Mouse (Mus musculus) MEL-GATA-1-ER (cell line): ENCODE data around the gene Dpt.
"Not testable (repeated sequence)": the region's sequence is repeated elsewhere in the genome, so short reads cannot be mapped to it uniquely, and the experiment has no call there.

Experiments used
- DNase-seq: peaks from one replicate; pipeline ENCODE4 v3.0.0-alpha.2; 2012; ENCODE audit warnings: low read depth; ENCODE audit errors: extremely low read depth

Gene Dpt

GRCm38 (mm10) chr1:164796471-164796870 is at the start of gene Dpt:
TSS of gene Dpt (plus strand) at chr1:164796644.
- no peak for DNase-seq

- DNase-seq, result no peak
These were observed 42.7 kb upstream of the Dpt start for GRCm38 (mm10) chr1:164753736-164754135.

GRCm38 (mm10) chr1:164755671-164756070 is 40.8 kb upstream of the Dpt start:
- no peak for DNase-seq

- no peak for DNase-seq
These were observed 39.5 kb upstream of the Dpt start for GRCm38 (mm10) chr1:164756951-164757350.

- no peak for DNase-seq
These were observed 38.0 kb upstream of the Dpt start for GRCm38 (mm10) chr1:164758401-164758800.

- no peak for DNase-seq
These were observed 34.2 kb upstream of the Dpt start for GRCm38 (mm10) chr1:164762276-164762675.

GRCm38 (mm10) chr1:164766646-164767045 is 29.8 kb upstream of the Dpt start:
- no peak for DNase-seq

- DNase-seq, result no peak
These were observed 25.8 kb upstream of the Dpt start for GRCm38 (mm10) chr1:164770611-164771010.

- no peak for DNase-seq
These were observed 15.5 kb upstream of the Dpt start for GRCm38 (mm10) chr1:164780851-164781510.

GRCm38 (mm10) chr1:164786165-164786564 is 10.3 kb upstream of the Dpt start:
- no peak for DNase-seq

GRCm38 (mm10) chr1:164787771-164788170 is 8.7 kb upstream of the Dpt start:
- no peak for DNase-seq

- no peak for DNase-seq
These were observed 8.2 kb upstream of the Dpt start for GRCm38 (mm10) chr1:164788292-164788691.

GRCm38 (mm10) chr1:164790296-164790695 is 6.1 kb upstream of the Dpt start:
- DNase-seq, result not testable (repeated sequence)

GRCm38 (mm10) chr1:164793049-164793448 is 3.4 kb upstream of the Dpt start:
- no peak for DNase-seq

- no peak for DNase-seq
These were observed 1.4 kb downstream of the Dpt start for GRCm38 (mm10) chr1:164797746-164798285.

- no peak for DNase-seq
These were observed 2.1 kb downstream of the Dpt start for GRCm38 (mm10) chr1:164798471-164798922.

- DNase-seq, result no peak
These were observed 2.7 kb downstream of the Dpt start for GRCm38 (mm10) chr1:164799161-164799560.

- no peak for DNase-seq
These were observed 7.8 kb downstream of the Dpt start for GRCm38 (mm10) chr1:164804277-164804676.

- no peak for DNase-seq
These were observed 8.4 kb downstream of the Dpt start for GRCm38 (mm10) chr1:164804751-164805435.

- no peak for DNase-seq
These were observed 12.9 kb downstream of the Dpt start for GRCm38 (mm10) chr1:164809371-164809770.

GRCm38 (mm10) chr1:164811296-164811695 is 14.9 kb downstream of the Dpt start:
- DNase-seq, result no peak

- no peak for DNase-seq
These were observed 17.8 kb downstream of the Dpt start for GRCm38 (mm10) chr1:164814243-164814642.

GRCm38 (mm10) chr1:164815330-164815729 is 18.9 kb downstream of the Dpt start:
- no peak for DNase-seq
